Mouse (Mus musculus) hindbrain, embryonic 14.5 days (tissue): ENCODE data around the gene Plac9a. TPM values are rescaled to one million over a fixed set of nuclear protein-coding genes. Genes with fewer than 3 reads are reported as not detected.

ENCODE experiments used
- ATAC-seq: fragments of 200-750 bp; cut with Nextera tagmentation; 2 replicates; pipeline ENCODE4 v1.8.0; 2017; ENCODE audit warnings: moderate number of reproducible peaks, mild to moderate bottlenecking, moderate TSS enrichment, moderate library complexity; ENCODE audit not compliant: low FRiP score
- DNase-seq: peaks from one replicate; pipeline ENCODE4 v3.0.0-alpha.2; 2015; ENCODE audit warnings: low spot score
- H3K27ac ChIP-seq: fragments of 300-500 bp; sonication (generic); 2 replicates; pipeline ENCODE4 v1.5.1; 2014; ENCODE audit warnings: mild to moderate bottlenecking, moderate library complexity
- H3K27me3 ChIP-seq: fragments of 300-500 bp; sonication (generic); 2 replicates; pipeline ENCODE4 v1.6.1; 2014; ENCODE audit warnings: mild to moderate bottlenecking, low read length, mixed read lengths; ENCODE audit not compliant: control insufficient read depth, insufficient read depth
- H3K36me3 ChIP-seq: fragments of 300-500 bp; sonication (generic); replicated peaks from 2 replicates; pipeline ENCODE4 v1.6.1; 2014; ENCODE audit not compliant: control insufficient read depth, insufficient read depth
- H3K4me1 ChIP-seq: fragments of 300-500 bp; sonication (generic); replicated peaks from 2 replicates; pipeline ENCODE4 v1.6.1; 2014; ENCODE audit warnings: antibody characterized with exemption, low read length, mixed read lengths; ENCODE audit not compliant: control insufficient read depth, insufficient read depth
- H3K4me2 ChIP-seq: fragments of 300-500 bp; sonication (generic); replicated peaks from 2 replicates; pipeline ENCODE4 v1.6.1; 2014; ENCODE audit warnings: mild to moderate bottlenecking, moderate library complexity
- H3K4me3 ChIP-seq: fragments of 300-500 bp; sonication (generic); replicated peaks from 2 replicates; pipeline ENCODE4 v1.5.1; 2014; ENCODE audit warnings: mild to moderate bottlenecking, low read length
- H3K9ac ChIP-seq: fragments of 300-500 bp; sonication (generic); 2 replicates; pipeline ENCODE4 v1.6.1; 2014
- H3K9me3 ChIP-seq: fragments of 300-500 bp; sonication (generic); 2 replicates; pipeline ENCODE4 v1.6.1; 2016; ENCODE audit warnings: low read length; ENCODE audit not compliant: control insufficient read depth
- WGBS: fragments of 180-500 bp; shearing (Covaris S2); extraction: QIAGEN DNeasy Blood & Tissue Kit; methylation state at CpG from one replicate; pipeline ENCODE4 v1.1.7; 2014; 5-methylcytosine and 5-hydroxymethylcytosine counted together
- polyA plus RNA-seq: library from polyadenylated mRNA; unstranded; fragments of >200 nt; fragmentation: Nextera tagmentation; extraction: Ambion mirVana; gene quantifications from 2 replicates; pipeline ENCODE4 v1.2.1, GENCODE M21; 2014

Gene Plac9a
- polyA plus RNA-seq, 1 experiment from 2014 or later: not detected

DNA sequence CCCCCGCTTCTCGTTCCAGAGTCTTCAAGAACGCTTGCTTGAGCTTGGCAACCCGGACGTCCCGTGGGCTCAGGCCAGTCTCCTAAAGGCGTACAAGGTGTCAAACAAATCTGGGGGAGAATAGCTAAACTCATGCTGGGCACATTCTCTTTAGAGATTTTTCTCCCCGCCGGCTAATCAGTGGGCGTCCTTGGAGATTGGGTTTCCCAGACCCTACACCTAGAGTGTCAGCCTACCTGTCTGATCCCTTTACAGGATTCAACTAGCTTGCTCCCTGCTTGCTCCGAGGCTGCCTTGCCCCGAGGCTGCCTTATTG lies 60.3 kb downstream of the Plac9a start:
- H3K4me3 ChIP-seq: peak overlapping the region; percentile 38
- peak overlapping the region; percentile 66 for H3K4me2 ChIP-seq
- no peaks in the 10 kb centered on the region for H3K9me3 ChIP-seq
- ATAC-seq: no peak
- H3K4me1 ChIP-seq: peaks cover 14% of the 10 kb centered on the region
- H3K9ac ChIP-seq: 0 out of 2 replicates have a peak overlapping the region, but pooled peaks have one; percentile 22
- no peaks in the 10 kb centered on the region for H3K36me3 ChIP-seq
- no peak overlapping the region for H3K27ac ChIP-seq
- WGBS: 2% methylated on average over 12 of the region's 12 CpGs
- peaks cover 30% of the 10 kb centered on the region for H3K27me3 ChIP-seq
- no peak for DNase-seq

DNA sequence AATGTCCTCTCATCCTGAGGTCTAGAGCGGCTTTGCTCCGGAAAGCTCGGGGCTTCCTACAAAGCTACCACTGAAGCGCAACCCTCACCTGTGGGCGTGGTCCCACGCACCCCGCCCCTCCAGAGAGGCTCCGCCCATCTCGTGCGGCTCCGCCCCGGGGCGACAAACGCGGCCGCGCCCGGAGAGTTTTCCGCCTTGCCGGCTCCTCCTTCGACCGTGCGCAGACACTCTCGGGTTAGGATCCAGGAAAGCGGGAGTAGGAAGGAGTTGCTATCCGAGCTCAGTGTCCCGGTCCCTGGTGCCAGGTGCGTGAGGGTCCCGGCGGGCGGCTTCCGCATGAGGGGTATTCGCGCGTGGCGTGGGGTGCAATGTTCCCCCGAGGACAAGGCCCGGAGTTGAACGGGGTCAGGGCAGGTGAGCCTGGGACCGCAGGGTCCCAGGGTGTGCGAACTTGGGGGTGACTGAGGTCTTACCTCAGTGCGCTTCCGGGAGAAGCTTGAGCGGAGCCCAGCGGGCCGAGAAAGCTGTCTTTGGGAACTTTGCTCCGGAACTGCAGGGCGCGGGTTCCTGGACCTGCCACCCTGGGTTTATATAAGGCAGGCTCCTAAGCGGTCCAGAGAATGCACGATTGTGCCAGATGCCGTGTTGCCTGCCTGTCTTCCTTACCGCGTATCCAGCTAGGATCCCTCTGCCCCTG lies 60.8 kb downstream of the Plac9a start, which contains the start of gene Anxa11:
TSS of gene Anxa11 (plus strand) at position 166 of the 697 bp plus-strand sequence.
- WGBS: under 1% methylated on average over 54 of the region's 54 CpGs
- Histone ChIP-seq H3K9me3 (no peaks in the 10 kb centered on the region), H3K36me3 (no peaks in the 10 kb centered on the region), H3K4me1 (peaks cover 14% of the 10 kb centered on the region), H3K4me2 (peak within 1 kb of the TSS; percentile 66), H3K9ac (peak within 1 kb of the TSS; percentile 22), H3K4me3 (peak within 1 kb of the TSS; percentile 38), H3K27me3 (peaks cover 30% of the 10 kb centered on the region), H3K27ac (no peak within 1 kb of the TSS)
- DNase-seq (peak; percentile 33), ATAC-seq (no peak; the same call in 1 of the 2 replicates)

DNA sequence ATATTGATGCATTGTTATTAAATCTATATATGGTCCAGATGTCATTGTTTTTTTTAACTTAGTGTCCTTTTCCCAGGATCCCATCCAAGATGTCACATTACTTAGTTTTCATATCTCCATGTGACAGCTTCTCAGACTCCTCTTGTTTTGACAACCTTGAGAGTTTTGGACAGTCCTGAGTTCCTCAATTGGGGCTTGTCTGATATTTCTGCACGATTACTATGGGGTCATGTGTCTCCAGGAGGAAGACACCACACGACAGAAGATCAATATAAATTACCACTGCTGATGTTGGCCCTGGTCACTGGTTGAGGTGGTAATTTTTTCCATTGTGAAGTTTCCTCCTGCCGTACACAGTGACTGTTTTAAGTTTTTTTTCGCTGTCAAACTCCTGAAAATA lies 61.3 kb downstream of the Plac9a start:
- WGBS: 4% methylated on average over 4 of the region's 4 CpGs
- H3K9ac ChIP-seq: 0 out of 2 replicates have a peak overlapping the region, but pooled peaks have one; percentile 22
- no peak for ATAC-seq

DNA sequence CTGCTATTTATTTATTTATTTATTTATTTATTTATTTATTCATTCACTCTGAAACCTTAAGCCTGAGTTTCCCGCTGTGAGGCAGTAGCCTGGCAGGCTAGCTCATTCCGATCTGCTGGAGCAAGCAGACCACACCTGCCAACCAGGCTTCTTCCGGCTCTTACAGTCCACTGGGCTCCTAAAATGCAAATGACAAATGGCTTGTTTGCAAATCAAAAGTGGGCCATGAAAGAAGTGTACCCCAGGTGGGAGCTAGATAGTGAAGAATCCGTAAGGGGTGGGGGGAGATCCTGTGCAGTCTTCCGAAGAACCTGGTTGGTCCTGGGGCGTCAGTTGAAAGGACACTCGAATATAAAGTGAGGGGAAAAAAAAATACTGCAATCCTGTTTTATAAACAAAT lies 61.9 kb downstream of the Plac9a start:
- no peaks in the 10 kb centered on the region for H3K36me3 ChIP-seq

More for the DNA sequence above, 61.3 kb downstream of the Plac9a start:
- Histone ChIP-seq H3K4me3 (peak overlapping the region; percentile 38), H3K4me2 (peak overlapping the region; percentile 66), H3K27me3 (peaks cover 30% of the 10 kb centered on the region), H3K4me1 (peaks cover 14% of the 10 kb centered on the region), H3K27ac (no peak overlapping the region), H3K9me3 (no peaks in the 10 kb centered on the region), H3K36me3 (no peaks in the 10 kb centered on the region)
- no peak for DNase-seq

DNA sequence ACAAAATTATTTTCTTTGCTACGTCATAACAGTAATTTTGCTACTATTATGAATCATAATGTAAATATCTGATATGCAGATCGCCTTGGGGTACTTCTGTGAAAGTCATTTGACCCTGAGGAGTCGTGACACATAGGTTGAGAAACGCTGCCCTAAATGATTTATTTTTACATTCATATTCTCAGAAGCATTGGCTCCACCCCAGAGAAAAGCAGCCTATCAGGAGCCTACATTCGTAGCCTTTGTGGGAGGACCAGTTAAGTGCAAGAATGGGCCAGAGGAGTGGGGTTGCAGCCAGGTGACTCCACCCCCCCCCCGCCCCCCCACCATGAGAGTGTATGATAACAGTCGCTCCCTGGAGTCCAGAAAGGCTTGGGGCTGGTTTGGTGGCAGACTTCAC lies 63.1 kb downstream of the Plac9a start:
- no peak for ATAC-seq
- no peak overlapping the region for H3K4me3 ChIP-seq

More for the DNA sequence above, 61.9 kb downstream of the Plac9a start:
- H3K9ac ChIP-seq: no peak overlapping the region
- 4% methylated on average over 7 of the region's 7 CpGs for WGBS
- peaks cover 14% of the 10 kb centered on the region for H3K4me1 ChIP-seq
- peaks cover 30% of the 10 kb centered on the region for H3K27me3 ChIP-seq
- DNase-seq: no peak
- H3K4me3 ChIP-seq: no peak overlapping the region
- H3K4me2 ChIP-seq: no peak overlapping the region
- H3K27ac ChIP-seq: no peak overlapping the region
- no peaks in the 10 kb centered on the region for H3K9me3 ChIP-seq
- ATAC-seq: no peak

DNA sequence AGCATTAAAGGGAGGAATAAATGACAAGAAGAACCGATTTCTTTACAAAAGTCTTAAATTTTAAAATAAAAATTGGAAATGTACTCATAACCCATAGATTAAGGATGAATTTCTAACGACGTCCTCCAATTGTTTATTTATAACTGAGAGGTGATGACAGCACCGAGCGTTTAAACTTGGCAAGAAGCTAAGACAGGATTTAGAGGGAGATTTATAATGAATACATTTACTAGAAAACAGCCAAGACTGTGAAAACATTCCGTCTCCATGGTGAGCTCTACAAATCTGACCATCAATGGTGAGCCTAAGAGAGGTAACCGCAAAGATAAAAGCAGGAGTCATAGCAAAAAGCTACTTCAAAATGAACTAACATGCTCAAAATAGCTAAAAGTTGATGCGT lies 64.5 kb downstream of the Plac9a start:
- H3K27ac ChIP-seq: no peak overlapping the region
- H3K9me3 ChIP-seq: no peaks in the 10 kb centered on the region
- no peaks in the 10 kb centered on the region for H3K36me3 ChIP-seq
- no peak for ATAC-seq
- no peak for DNase-seq
- no peak overlapping the region for H3K4me2 ChIP-seq
- H3K9ac ChIP-seq: no peak overlapping the region
- peaks cover 14% of the 10 kb centered on the region for H3K4me1 ChIP-seq
- H3K4me3 ChIP-seq: no peak overlapping the region
- peaks cover 23% of the 10 kb centered on the region for H3K27me3 ChIP-seq
- WGBS: 58% methylated on average over 8 of the region's 8 CpGs

More for the DNA sequence above, 63.1 kb downstream of the Plac9a start:
- Histone ChIP-seq H3K36me3 (no peaks in the 10 kb centered on the region), H3K27ac (no peak overlapping the region), H3K27me3 (peaks cover 30% of the 10 kb centered on the region), H3K4me1 (peaks cover 14% of the 10 kb centered on the region), H3K9ac (no peak overlapping the region), H3K4me2 (no peak overlapping the region), H3K9me3 (no peaks in the 10 kb centered on the region)
- DNase-seq: no peak
- 74% methylated on average over 7 of the region's 7 CpGs for WGBS

Other genes starting within 250 kb of the Plac9a start
- gene Ppif, start 208.9 kb downstream of the Plac9a start, polyA plus RNA-seq: 29.5 and 31.8 TPM in 2 replicates
- gene Zcchc24, start 134.1 kb downstream of the Plac9a start, polyA plus RNA-seq: 18.5 and 19.0 TPM in 2 replicates
- gene Anxa11, start 60.9 kb downstream of the Plac9a start, polyA plus RNA-seq: 2.9 and 3.2 TPM in 2 replicates
- 5.5 and 6.3 TPM in 2 replicates for gene Tmem254a, start 24.6 kb upstream of the Plac9a start, polyA plus RNA-seq
- gene Cphx1, start 35.2 kb upstream of the Plac9a start, polyA plus RNA-seq: not detected in 2 replicates
- gene Duxbl1, start 75.5 kb upstream of the Plac9a start, polyA plus RNA-seq: 1.6 and 1.9 TPM in 2 replicates
- gene Gm9780, start 139.6 kb upstream of the Plac9a start, polyA plus RNA-seq: 5.2 and 8.5 TPM in 2 replicates
- gene Tmem254c, start 164.3 kb upstream of the Plac9a start, polyA plus RNA-seq: 27.7 and 30.4 TPM in 2 replicates
- not detected in 2 replicates for gene Cphx2, start 178.4 kb upstream of the Plac9a start, polyA plus RNA-seq
- gene Cphx3, start 179.2 kb upstream of the Plac9a start, polyA plus RNA-seq: not detected in 2 replicates
- 1.6 and 2.0 TPM in 2 replicates for gene Duxbl2, start 215.2 kb upstream of the Plac9a start, polyA plus RNA-seq